Mouse (Mus musculus): ENCODE data around the gene Zfp212.

- no peak for TF ChIP-seq ZC3H11A (IDR thresholded peaks at IDR 0.05; ENCODE audit: borderline replicate concordance, low read depth, low read length)
- no peak for TF ChIP-seq ZNF384 (IDR thresholded peaks at IDR 0.05; ENCODE audit: low read depth, low read length)
- TF ChIP-seq HCFC1 (IDR thresholded peaks at IDR 0.05; ENCODE audit: borderline replicate concordance, insufficient read depth, low read length): no peak
These were observed 40.1 kb upstream of the Zfp212 start for GRCm38 (mm10) chr6:47880166-47880565.
